Mouse (Mus musculus) cerebellum, postnatal 36 days (tissue): ENCODE data around the gene 4933430I17Rik.
"Not testable (repeated sequence)": the region's sequence is repeated elsewhere in the genome, so short reads cannot be mapped to it uniquely, and the experiment has no call there.

ENCODE experiments used
- DNase-seq, 2 experiments: peaks; one replicate each; pipeline ENCODE4 v3.0.0; 2021 to 2022; ENCODE audit warnings: mixed read lengths in 2 of 2

The 4933430I17Rik gene

GRCm38 (mm10) chr4:62524651-62525488 is at the start of gene 4933430I17Rik, which contains the start of gene Pole3:
TSS of gene 4933430I17Rik (plus strand) at chr4:62525369.
TSS of gene Pole3 (minus strand) at chr4:62525068.
- DNase-seq: peak; percentile 93 to 98

GRCm38 (mm10) chr4:62475793-62476192 is 49.4 kb upstream of the 4933430I17Rik start:
- no peak for DNase-seq

DNA sequence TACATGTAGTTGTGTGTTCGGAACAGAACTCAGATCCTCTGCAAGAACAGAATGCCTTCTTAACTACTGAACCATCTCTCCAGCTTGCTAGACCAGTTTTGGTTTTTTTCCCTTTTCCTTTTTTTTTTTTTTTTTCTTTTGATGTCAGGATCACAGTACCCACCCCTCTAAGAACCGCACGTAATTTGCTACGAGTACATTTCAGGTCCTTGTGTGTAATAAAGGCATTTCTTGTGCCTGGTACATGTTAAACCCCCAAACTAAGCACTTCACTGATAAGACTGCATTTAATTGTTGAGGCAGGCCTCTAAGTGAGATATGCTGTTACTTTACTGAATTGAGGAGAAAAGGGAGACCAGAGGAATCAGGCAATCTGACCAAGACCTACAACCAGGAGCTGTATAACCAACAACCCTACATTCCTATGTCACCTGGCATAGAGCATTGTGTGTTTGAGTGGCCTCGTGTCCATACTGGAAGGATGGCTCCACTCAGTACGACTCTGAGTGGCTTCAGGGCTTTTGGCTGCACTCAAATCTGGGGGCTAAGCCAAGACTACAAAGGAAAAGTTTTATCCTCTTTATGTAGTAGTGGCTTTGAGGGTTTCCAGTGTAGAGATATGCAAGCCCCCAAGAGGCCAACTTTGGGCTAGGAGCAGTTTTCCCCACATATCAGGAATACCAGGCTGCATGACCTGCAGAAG is 47.5 kb upstream of the 4933430I17Rik start:
- no peak for DNase-seq

DNA sequence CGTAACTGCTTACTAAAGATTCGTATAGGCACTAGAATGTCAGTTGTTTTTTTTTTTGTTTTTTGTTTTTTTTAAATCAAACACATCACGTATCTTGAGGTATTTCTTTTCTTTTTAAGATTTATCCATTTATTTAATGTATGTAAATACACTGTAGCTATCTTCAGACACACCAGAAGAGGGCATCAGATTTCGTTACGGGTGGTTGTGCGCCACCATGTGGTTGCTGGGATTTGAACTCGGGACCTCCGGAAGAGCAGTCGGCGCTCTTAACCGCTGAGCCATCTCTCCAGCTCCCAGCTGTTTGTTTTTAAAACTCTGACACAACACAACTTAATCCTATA is 45.6 kb upstream of the 4933430I17Rik start:
- DNase-seq: not testable (repeated sequence)

- DNase-seq: peak in 1 of 2 experiments; percentile 35
Observed at GRCm38 (mm10) chr4:62479937-62480708, 45.0 kb upstream of the 4933430I17Rik start, which contains the start of gene Bspry. TSS of gene Bspry (plus strand) at chr4:62480053.

DNA sequence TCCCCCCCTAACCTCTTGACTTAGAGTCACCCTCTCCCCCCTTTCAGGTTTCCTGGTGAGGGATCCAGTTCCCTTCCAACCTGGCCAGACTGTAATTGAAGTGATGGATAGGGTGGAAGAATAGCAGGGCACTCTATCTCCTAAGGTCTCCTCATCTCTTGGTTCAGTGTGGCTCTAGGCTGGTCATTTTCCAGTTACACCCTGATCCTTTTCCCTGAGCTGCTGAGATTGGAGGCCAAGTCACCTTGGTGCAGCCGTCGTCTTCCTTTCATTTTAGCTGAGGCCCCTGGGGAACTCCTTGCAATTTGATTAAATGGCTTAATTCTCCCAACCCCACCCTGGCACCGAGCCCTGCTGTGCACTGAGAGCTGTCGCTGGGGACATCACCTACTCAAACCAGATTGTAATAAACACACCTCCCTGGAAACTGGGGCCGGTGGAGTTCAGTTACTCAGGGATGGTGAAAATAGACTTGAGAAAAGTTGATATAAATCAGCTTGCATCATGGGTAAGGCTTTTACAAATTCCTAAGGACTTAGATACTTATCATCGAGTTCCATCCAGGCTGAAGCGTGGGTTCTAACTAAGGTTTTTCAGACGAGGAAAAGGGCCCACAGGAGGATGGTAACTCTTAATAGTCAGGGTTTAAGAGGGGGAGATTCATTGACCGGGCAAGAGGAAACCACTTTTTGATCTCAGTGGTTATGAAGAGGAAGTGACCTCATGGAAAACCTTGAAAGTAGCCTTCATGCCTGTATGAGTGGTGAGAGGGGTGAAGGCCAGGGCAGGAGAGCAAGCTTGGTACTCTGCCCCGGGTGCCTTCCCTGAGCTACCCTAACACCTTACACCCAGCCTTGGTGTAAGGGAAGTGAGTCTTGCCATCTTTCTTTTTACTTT is 44.2 kb upstream of the 4933430I17Rik start:
- no peak for DNase-seq

GRCm38 (mm10) chr4:62484928-62485327 is 40.2 kb upstream of the 4933430I17Rik start:
- DNase-seq: no peak

- peak in 1 of 2 experiments; percentile 21 for DNase-seq
Observed at GRCm38 (mm10) chr4:62485450-62486161, 39.6 kb upstream of the 4933430I17Rik start.

GRCm38 (mm10) chr4:62486162-62486696 is 38.9 kb upstream of the 4933430I17Rik start:
- DNase-seq: no peak

- no peak for DNase-seq
Observed at GRCm38 (mm10) chr4:62487172-62487571, 38.0 kb upstream of the 4933430I17Rik start.

GRCm38 (mm10) chr4:62487914-62488313 is 37.3 kb upstream of the 4933430I17Rik start:
- no peak for DNase-seq

DNA sequence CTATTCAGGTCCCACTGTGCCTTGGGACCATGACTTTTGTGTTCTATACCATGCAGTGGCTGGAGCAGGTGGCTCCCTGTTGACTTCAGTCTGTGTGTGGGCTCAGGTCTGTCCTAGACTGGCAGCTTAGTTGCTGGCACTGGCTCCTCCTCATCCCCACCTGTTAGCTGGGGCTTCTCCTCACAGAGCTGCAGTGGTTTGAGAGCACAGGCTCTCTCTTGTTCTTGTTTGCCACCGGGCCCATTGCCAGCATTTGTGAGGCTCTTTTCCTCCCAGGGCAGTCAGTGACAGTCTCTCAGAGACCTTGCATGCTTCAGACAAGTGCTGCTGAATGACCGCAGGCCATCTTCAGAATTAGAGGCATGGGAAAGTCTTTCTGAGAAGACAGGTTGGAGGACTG is 32.5 kb upstream of the 4933430I17Rik start:
- DNase-seq: no peak

- no peak for DNase-seq
Observed at GRCm38 (mm10) chr4:62494230-62494629, 30.9 kb upstream of the 4933430I17Rik start.

- DNase-seq: no peak
Observed at GRCm38 (mm10) chr4:62495946-62496345, 29.2 kb upstream of the 4933430I17Rik start.

- peak in 1 of 2 experiments; percentile 42 for DNase-seq
Observed at GRCm38 (mm10) chr4:62496815-62497214, 28.4 kb upstream of the 4933430I17Rik start.

DNA sequence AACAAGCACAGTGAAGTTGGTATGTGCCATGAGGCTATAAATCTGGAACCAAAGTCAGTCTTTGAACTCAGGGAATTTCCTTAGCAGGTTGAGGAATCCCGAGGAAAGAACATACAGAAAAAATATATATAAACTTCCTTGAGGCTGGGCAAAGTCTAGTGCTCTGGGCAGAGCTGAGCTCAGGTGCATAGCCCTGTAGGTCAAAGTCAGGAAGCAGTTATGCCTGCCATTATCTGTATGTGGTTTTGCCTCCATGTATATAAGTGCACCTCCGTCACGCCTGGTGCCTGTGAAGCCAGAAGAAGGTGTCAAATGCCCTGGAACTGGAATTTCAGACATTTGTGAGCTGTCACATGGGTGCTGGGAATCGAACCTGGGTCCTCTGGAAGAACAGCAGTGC is 24.4 kb upstream of the 4933430I17Rik start:
- DNase-seq: no peak

GRCm38 (mm10) chr4:62501534-62501933 is 23.6 kb upstream of the 4933430I17Rik start:
- no peak for DNase-seq

DNA sequence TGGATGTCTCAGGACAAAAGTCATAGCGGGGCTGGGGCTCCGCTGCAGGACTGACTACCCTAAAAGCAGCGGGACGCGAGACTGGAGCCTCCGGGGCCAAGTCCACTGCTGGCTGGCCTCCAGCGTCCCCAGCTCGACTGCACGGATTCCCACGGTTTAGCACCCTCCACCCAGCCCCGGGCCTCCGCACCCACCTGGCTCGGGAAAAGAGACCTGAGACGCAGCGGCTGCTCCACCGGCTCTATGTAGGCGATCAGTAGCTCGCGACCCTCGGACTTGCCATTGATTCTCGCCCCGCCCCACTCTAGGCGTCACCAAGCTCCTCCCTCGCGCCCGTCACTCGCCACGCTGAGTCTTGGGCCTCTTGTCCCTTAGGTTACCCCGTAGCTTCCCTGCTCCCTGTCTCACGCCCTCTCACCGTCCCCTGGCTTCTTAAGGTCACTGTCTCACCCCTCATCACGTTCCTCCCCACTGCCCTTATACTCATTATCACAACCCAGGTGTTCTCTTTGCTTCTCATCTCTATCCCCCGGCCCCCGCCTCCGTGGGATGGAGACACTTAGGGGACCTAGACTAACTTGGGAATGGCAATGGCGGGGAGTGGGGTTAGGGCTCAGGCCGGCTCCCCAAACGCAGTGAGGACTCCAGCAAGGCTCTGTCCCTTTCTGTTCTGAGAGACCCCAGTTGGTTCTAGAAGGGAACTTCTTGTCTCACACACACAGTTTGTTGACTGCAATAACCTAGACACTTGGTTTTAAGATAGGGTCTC is 23.0 kb upstream of the 4933430I17Rik start:
- peak; percentile 90 for DNase-seq

GRCm38 (mm10) chr4:62502969-62503368 is 22.2 kb upstream of the 4933430I17Rik start:
- no peak for DNase-seq

DNA sequence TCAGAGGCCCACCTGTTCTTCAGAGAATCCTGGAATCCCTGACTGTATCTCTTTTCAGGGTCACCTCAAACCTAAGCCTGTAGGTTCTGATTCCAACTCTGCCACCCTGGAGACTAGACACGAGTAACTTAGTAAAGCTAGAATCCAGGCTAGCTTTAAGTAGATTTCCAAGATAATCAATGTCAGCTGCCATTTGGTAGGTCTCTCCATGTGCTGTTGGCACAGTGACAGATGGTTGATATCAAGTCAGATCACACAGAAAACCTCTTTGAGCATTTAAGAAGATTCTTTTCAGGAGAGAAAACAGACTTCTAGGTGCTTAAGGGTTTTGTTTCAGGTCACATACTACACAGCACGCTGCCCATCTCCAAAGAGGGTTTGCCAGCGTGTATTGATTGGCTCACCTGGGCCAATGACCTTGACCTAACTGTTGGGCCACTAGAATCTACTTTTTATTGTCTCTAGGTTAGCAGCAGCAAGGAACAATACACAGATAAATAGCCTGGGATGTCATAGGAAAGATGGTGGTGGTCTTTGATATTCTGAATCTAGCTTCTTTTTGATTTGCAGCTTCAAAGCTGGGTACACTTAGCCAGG is 21.7 kb upstream of the 4933430I17Rik start, which contains the start of gene Hdhd3:
TSS of gene Hdhd3 (minus strand) at position 94 of the 597 bp plus-strand sequence.
- no peak for DNase-seq
